Mouse (Mus musculus) heart, embryonic 12.5 days (tissue): Measurements from ENCODE around the gene Gm42906. TPM values are rescaled to one million over a fixed set of nuclear protein-coding genes. Genes with fewer than 3 reads are reported as not detected.

Experiments
- ATAC-seq: fragments of 200-750 bp; cut with Nextera tagmentation; 2 replicates; pipeline ENCODE4 v1.8.0; 2017; ENCODE audit warnings: moderate TSS enrichment, moderate library complexity; ENCODE audit not compliant: insufficient number of reproducible peaks, low FRiP score
- H3K27ac ChIP-seq: fragments of 300-500 bp; sonication (generic); 2 replicates; pipeline ENCODE4 v1.5.1; 2016; ENCODE audit warnings: mild to moderate bottlenecking, moderate library complexity; ENCODE audit not compliant: poor library complexity, severe bottlenecking
- H3K27me3 ChIP-seq: fragments of 300-500 bp; sonication (generic); replicated peaks from 2 replicates; pipeline ENCODE4 v1.6.1; 2016; ENCODE audit warnings: mild to moderate bottlenecking, moderate library complexity
- H3K36me3 ChIP-seq: fragments of 300-500 bp; sonication (generic); 2 replicates; pipeline ENCODE4 v1.6.1; 2016; ENCODE audit warnings: mild to moderate bottlenecking, moderate library complexity
- H3K4me1 ChIP-seq: fragments of 300-500 bp; sonication (generic); replicated peaks from 2 replicates; pipeline ENCODE4 v1.6.1; 2016; ENCODE audit warnings: mild to moderate bottlenecking
- H3K4me2 ChIP-seq: fragments of 300-500 bp; sonication (generic); 2 replicates; pipeline ENCODE4 v1.6.1; 2016; ENCODE audit warnings: mild to moderate bottlenecking, moderate library complexity
- H3K4me3 ChIP-seq: fragments of 300-500 bp; sonication (generic); 2 replicates; pipeline ENCODE4 v1.5.1; 2016; ENCODE audit warnings: mild to moderate bottlenecking
- H3K9ac ChIP-seq: fragments of 300-500 bp; sonication (generic); 2 replicates; pipeline ENCODE4 v1.6.1; 2016; ENCODE audit warnings: mild to moderate bottlenecking, moderate library complexity
- H3K9me3 ChIP-seq: fragments of 300-500 bp; sonication (generic); replicated peaks from 2 replicates; pipeline ENCODE4 v1.6.1; 2016; ENCODE audit warnings: mild to moderate bottlenecking, moderate library complexity
- WGBS: fragments of 180-500 bp; shearing (Covaris S2); methylation state at CpG from one replicate; pipeline ENCODE4 v1.1.7; 2016; 5-methylcytosine and 5-hydroxymethylcytosine counted together
- polyA plus RNA-seq: library from polyadenylated mRNA; unstranded; fragments of >200 nt; fragmentation: Nextera tagmentation; extraction: Ambion mirVana; gene quantifications from 2 replicates; pipeline ENCODE4 v1.2.1, GENCODE M21; 2016

Gene Gm42906
- polyA plus RNA-seq, 1 experiment from 2014 or later: not detected

DNA sequence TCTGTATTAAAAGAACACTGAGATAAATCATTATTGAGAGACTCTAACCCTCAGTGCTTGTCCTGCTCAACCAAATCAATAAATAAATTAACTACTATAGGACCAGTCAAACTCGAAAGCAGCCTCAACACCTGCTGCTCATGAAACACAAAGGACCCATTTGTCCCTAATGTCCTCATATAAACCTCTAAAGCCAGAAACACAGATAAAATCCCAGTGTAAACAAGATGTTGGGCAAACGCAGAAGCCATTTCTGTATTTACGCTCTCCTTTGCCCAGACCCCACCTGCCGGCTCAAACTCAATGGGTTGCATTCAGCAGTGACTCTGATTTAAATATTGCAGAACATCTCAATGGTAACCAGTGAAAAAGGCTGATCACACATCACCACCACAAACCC, 131.7 kb downstream of the Gm42906 start:
- no peaks in the 10 kb centered on the region for H3K36me3 ChIP-seq
- no peaks in the 10 kb centered on the region; the same call in 1 of the 2 replicates for H3K9me3 ChIP-seq
- peaks cover 3% of the 10 kb centered on the region; the same call in 1 of the 2 replicates for H3K4me1 ChIP-seq
- H3K4me2 ChIP-seq: no peak overlapping the region
- no peaks in the 10 kb centered on the region for H3K27me3 ChIP-seq
- no peak overlapping the region for H3K4me3 ChIP-seq
- no peak for ATAC-seq
- H3K9ac ChIP-seq: no peak overlapping the region
- WGBS: 65% methylated on average over 4 of the region's 4 CpGs
- H3K27ac ChIP-seq: no peak overlapping the region

- no peak for ATAC-seq
- Histone ChIP-seq H3K9me3 (no peaks in the 10 kb centered on the region), H3K27me3 (no peaks in the 10 kb centered on the region), H3K27ac (no peak overlapping the region), H3K4me1 (no peaks in the 10 kb centered on the region), H3K36me3 (no peaks in the 10 kb centered on the region), H3K4me3 (no peak overlapping the region), H3K4me2 (no peak overlapping the region), H3K9ac (no peak overlapping the region)
- WGBS: 86% methylated on average over 4 of the region's 4 CpGs
These were observed 134.4 kb downstream of the Gm42906 start for GRCm38 (mm10) chr5:151293591-151293990.

- no peaks in the 10 kb centered on the region for H3K36me3 ChIP-seq
- no peaks in the 10 kb centered on the region for H3K9me3 ChIP-seq
- WGBS: 24% methylated on average over 1 of the region's 1 CpGs
- no peak for ATAC-seq
- H3K4me2 ChIP-seq: no peak overlapping the region
- H3K4me3 ChIP-seq: no peak overlapping the region
- no peaks in the 10 kb centered on the region for H3K4me1 ChIP-seq
- no peaks in the 10 kb centered on the region for H3K27me3 ChIP-seq
- no peak overlapping the region for H3K9ac ChIP-seq
- H3K27ac ChIP-seq: no peak overlapping the region
These were observed 135.7 kb downstream of the Gm42906 start for GRCm38 (mm10) chr5:151292310-151292709.

GRCm38 (mm10) chr5:151286331-151286730, 141.6 kb downstream of the Gm42906 start:
- H3K27ac ChIP-seq: no peak overlapping the region
- no peaks in the 10 kb centered on the region for H3K9me3 ChIP-seq
- H3K36me3 ChIP-seq: no peaks in the 10 kb centered on the region
- peaks cover 2% of the 10 kb centered on the region; the same call in 1 of the 2 replicates for H3K4me1 ChIP-seq
- WGBS: 85% methylated on average over 1 of the region's 1 CpGs
- ATAC-seq: no peak
- H3K4me2 ChIP-seq: no peak overlapping the region
- no peak overlapping the region for H3K4me3 ChIP-seq
- H3K9ac ChIP-seq: no peak overlapping the region
- H3K27me3 ChIP-seq: no peaks in the 10 kb centered on the region

DNA sequence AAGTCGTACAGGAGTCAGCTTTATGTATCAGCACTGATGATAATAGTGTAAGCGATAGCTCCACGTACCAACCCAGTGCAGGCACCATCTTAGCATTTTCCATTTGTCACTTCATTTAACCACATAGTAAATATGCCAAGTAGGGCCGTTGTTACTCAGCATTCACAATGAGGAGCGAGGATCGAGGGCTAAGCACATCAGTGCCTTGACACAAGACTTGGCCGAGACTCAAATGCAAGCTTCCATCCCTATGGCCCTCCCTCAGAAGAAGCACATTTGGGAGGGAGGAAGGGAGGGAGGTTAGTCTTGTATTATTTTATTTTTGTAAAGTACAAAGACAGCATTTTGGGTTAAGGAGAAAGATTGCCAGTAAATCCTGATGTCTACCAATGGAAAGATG, 148.4 kb downstream of the Gm42906 start:
- H3K9ac ChIP-seq: no peak overlapping the region
- no peaks in the 10 kb centered on the region for H3K27me3 ChIP-seq
- WGBS: 79% methylated on average over 7 of the region's 7 CpGs
- no peak overlapping the region for H3K27ac ChIP-seq
- peaks cover 2% of the 10 kb centered on the region; the same call in 1 of the 2 replicates for H3K4me1 ChIP-seq
- ATAC-seq: no peak
- H3K4me2 ChIP-seq: no peak overlapping the region
- 0 out of 2 replicates have a peak, but pooled peaks cover 4% of the 10 kb centered on the region for H3K9me3 ChIP-seq
- H3K4me3 ChIP-seq: no peak overlapping the region
- no peaks in the 10 kb centered on the region for H3K36me3 ChIP-seq

- H3K9me3 ChIP-seq: 0 out of 2 replicates have a peak, but pooled peaks cover 4% of the 10 kb centered on the region
- 78% methylated on average over 6 of the region's 6 CpGs for WGBS
- no peak overlapping the region for H3K4me3 ChIP-seq
- no peaks in the 10 kb centered on the region for H3K36me3 ChIP-seq
- H3K9ac ChIP-seq: no peak overlapping the region
- H3K4me2 ChIP-seq: no peak overlapping the region
- H3K27ac ChIP-seq: no peak overlapping the region
- no peaks in the 10 kb centered on the region for H3K27me3 ChIP-seq
- no peaks in the 10 kb centered on the region for H3K4me1 ChIP-seq
- no peak for ATAC-seq
These were observed 150.0 kb downstream of the Gm42906 start for GRCm38 (mm10) chr5:151277927-151278326.

GRCm38 (mm10) chr5:151275986-151276385, 152.0 kb downstream of the Gm42906 start:
- no peak overlapping the region for H3K4me3 ChIP-seq
- H3K27me3 ChIP-seq: no peaks in the 10 kb centered on the region
- ATAC-seq: no peak
- H3K9me3 ChIP-seq: 0 out of 2 replicates have a peak, but pooled peaks cover 4% of the 10 kb centered on the region
- no peak overlapping the region for H3K9ac ChIP-seq
- H3K4me1 ChIP-seq: no peaks in the 10 kb centered on the region
- no peak overlapping the region for H3K27ac ChIP-seq
- WGBS: 88% methylated on average over 2 of the region's 2 CpGs
- H3K36me3 ChIP-seq: no peaks in the 10 kb centered on the region
- no peak overlapping the region for H3K4me2 ChIP-seq

DNA sequence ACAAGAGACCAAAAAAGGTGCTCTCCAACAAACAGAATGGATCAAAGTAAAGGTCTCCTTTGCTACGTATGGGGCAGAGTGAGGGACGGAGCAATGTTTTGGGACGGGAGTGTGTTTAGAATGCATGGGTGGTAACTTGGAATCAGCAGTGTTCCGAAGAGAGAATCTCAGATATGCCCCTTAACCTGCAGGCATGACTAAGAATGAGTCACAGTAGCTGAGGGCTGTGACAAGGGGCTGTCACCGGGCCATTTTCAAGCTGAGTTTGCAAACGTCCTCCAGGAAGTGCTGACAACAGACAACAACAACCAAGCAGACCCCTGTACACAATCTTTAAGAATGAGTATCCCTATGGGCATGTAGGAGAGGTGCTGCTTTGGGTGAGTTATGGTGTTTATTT, 153.7 kb downstream of the Gm42906 start:
- H3K9me3 ChIP-seq: 0 out of 2 replicates have a peak, but pooled peaks cover 4% of the 10 kb centered on the region
- no peak for ATAC-seq
- no peaks in the 10 kb centered on the region for H3K36me3 ChIP-seq

GRCm38 (mm10) chr5:151270815-151271214, 157.1 kb downstream of the Gm42906 start:
- Histone ChIP-seq H3K27me3 (no peaks in the 10 kb centered on the region), H3K4me3 (no peak overlapping the region), H3K9me3 (no peaks in the 10 kb centered on the region), H3K9ac (no peak overlapping the region), H3K4me1 (no peaks in the 10 kb centered on the region), H3K27ac (no peak overlapping the region), H3K36me3 (no peaks in the 10 kb centered on the region), H3K4me2 (no peak overlapping the region)
- 83% methylated on average over 5 of the region's 5 CpGs for WGBS
- ATAC-seq: no peak

More for the DNA sequence above, 153.7 kb downstream of the Gm42906 start:
- Histone ChIP-seq H3K4me3 (no peak overlapping the region), H3K4me2 (no peak overlapping the region), H3K4me1 (no peaks in the 10 kb centered on the region), H3K9ac (no peak overlapping the region), H3K27me3 (no peaks in the 10 kb centered on the region), H3K27ac (no peak overlapping the region)
- 58% methylated on average over 6 of the region's 6 CpGs for WGBS

- H3K4me2 ChIP-seq: no peak overlapping the region
- H3K9ac ChIP-seq: no peak overlapping the region
- ATAC-seq: no peak
- no peaks in the 10 kb centered on the region for H3K4me1 ChIP-seq
- WGBS: 78% methylated on average over 14 of the region's 14 CpGs
- H3K36me3 ChIP-seq: no peaks in the 10 kb centered on the region
- H3K27me3 ChIP-seq: no peaks in the 10 kb centered on the region
- no peaks in the 10 kb centered on the region for H3K9me3 ChIP-seq
- no peak overlapping the region for H3K4me3 ChIP-seq
- no peak overlapping the region for H3K27ac ChIP-seq
These were observed 160.9 kb downstream of the Gm42906 start for GRCm38 (mm10) chr5:151266896-151267634.

DNA sequence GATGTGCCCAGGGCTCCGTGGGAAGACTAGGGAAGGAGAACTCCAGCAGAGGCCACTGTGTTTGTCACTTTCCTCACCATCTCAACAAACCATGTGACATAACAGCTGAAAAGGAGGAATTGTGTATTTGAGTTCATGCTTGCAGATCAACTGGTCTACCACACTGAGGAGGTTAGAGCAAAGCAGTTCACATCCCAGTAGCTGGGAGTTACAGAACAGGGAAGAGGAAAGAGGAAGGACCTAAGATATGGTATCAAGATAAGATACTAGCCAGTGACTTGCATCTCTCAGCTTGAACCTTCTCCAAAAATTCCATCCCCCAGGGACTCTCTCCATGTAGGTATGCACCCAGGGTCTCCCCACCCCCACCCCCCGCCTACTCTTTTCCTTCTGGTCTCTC, 166.4 kb downstream of the Gm42906 start:
- H3K4me1 ChIP-seq: no peaks in the 10 kb centered on the region

More for the DNA sequence above, 166.4 kb downstream of the Gm42906 start:
- Histone ChIP-seq H3K27ac (no peak overlapping the region), H3K4me2 (no peak overlapping the region), H3K36me3 (no peaks in the 10 kb centered on the region), H3K4me3 (no peak overlapping the region), H3K9me3 (no peaks in the 10 kb centered on the region), H3K9ac (no peak overlapping the region), H3K27me3 (no peaks in the 10 kb centered on the region)
- no peak for ATAC-seq
- 78% methylated on average over 2 of the region's 2 CpGs for whole genome bisulfite sequencing
